Mouse (Mus musculus) liver, embryonic 14.5 days (tissue): ENCODE measurements around the gene Mob3a.

Source experiments
- CTCF ChIP-seq: IDR thresholded peaks from 2 replicates; pipeline ENCODE4 v1.5.1; 2016; ENCODE audit warnings: antibody characterized with exemption, low read depth, control low read depth
- EP300 ChIP-seq: IDR thresholded peaks from 2 replicates; pipeline ENCODE4 v1.6.1; 2016; ENCODE audit warnings: antibody characterized with exemption, low read depth

GRCm38 (mm10) chr10:80665016-80665380, 36.8 kb downstream of the Mob3a start:
- TF ChIP-seq CTCF (no peak), EP300 (no peak)
